Mouse (Mus musculus) splenic B cell, adult 2 months (primary cell): ENCODE results near the gene Lgals3bp.

ENCODE experiments used
- DNase-seq: peaks from one replicate; pipeline ENCODE4 v3.0.0-alpha.2; 2011; ENCODE audit warnings: low read depth, low spot score
- H3K27me3 ChIP-seq: 2 replicates; pipeline ENCODE4 v1.6.1; 2012; ENCODE audit warnings: mild to moderate bottlenecking, low read length, moderate library complexity, mixed read lengths; ENCODE audit not compliant: control insufficient read depth, poor library complexity, insufficient read depth, severe bottlenecking
- H3K36me3 ChIP-seq: 2 replicates; pipeline ENCODE4 v1.6.1; 2012; ENCODE audit warnings: mild to moderate bottlenecking, low read length, moderate library complexity, mixed read lengths; ENCODE audit not compliant: control insufficient read depth, poor library complexity, insufficient read depth, severe bottlenecking

Gene Lgals3bp

DNA sequence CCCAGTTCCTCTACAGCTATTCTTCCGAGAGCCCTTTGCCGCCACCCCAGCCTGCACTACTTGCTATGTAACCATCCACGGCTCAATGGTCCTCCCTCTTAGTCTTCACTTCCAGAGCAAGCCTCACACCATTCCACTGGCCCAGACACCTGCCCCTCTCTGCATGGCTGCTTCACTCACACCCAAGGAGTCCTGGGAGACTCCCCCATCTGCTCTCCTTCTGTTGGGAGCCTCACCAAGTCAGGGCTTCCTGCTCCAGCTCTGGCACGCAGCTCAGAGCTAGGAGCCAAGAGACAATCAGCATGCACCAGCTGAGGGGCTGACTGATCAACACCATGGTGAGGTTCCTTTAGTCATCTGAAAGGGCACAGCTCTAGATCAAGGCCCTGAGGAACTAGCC, 11.2 kb upstream of the Lgals3bp start:
- no peaks in the 10 kb centered on the region for H3K27me3 ChIP-seq
- DNase-seq, result no peak
- H3K36me3 ChIP-seq, result peaks cover 6% of the 10 kb centered on the region

DNA sequence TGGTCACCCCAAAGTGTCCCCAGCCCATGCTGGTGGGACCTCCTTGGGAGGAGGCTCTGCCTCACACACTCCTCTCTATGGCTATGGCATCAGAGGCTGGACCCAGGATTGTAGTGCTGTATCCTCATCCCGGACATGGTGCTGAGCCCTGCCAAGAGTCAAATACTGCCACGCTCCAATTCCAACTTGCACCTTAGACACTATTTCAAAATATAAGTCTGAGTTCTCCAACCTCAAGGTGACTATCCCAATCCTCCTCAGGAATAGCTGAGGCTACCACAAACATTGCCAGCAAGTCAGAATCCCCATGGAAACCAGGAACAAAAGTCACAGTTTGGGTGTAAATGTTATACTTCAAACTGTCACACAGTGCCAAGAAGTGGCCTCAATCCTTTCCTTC, 10.7 kb upstream of the Lgals3bp start:
- no peak for DNase-seq
- Histone ChIP-seq H3K27me3 (no peaks in the 10 kb centered on the region), H3K36me3 (peaks cover 6% of the 10 kb centered on the region)

DNA sequence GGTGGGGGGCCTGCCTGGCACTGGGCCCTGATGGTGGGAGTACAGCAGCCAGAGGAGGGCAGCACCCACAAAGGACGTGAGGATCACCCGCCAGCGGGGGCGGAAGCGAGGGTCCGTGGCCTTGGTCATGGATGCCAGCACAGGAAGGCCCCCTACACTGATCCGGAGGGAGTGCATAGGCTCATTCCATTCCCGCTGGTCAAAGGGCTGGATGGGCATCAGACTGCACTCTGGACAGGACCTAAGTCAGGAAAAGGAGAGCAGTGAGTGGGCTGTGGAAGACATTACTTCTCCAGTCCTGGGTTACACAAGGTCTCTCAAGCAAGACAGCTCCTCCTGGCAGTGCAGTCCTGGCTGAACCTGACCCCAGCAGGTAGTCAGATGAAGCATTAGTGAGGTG, 9.4 kb upstream of the Lgals3bp start:
- no peaks in the 10 kb centered on the region for H3K27me3 ChIP-seq
- DNase-seq, result no peak
- peaks cover 8% of the 10 kb centered on the region for H3K36me3 ChIP-seq

DNA sequence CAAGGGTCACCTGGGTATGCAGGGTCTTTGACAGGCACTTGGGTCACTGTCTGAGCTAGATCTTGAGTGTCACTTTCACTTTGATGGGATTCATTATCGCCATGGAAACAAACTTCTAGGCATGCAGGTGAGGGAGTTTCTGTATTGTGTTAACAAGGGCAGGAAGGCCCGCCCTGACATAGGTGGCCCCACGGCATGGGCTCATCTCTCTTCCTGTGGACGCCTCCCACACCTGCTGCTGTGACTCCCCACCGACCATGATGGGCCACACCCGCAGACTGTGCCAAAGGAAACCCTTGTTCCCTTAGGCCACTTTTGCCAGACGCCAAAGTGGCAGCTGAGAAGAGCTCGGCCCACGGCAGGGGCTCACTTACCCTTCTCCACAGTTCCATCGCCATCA, 8.6 kb upstream of the Lgals3bp start:
- no peaks in the 10 kb centered on the region for H3K27me3 ChIP-seq
- no peak for DNase-seq
- peaks cover 8% of the 10 kb centered on the region for H3K36me3 ChIP-seq

DNA sequence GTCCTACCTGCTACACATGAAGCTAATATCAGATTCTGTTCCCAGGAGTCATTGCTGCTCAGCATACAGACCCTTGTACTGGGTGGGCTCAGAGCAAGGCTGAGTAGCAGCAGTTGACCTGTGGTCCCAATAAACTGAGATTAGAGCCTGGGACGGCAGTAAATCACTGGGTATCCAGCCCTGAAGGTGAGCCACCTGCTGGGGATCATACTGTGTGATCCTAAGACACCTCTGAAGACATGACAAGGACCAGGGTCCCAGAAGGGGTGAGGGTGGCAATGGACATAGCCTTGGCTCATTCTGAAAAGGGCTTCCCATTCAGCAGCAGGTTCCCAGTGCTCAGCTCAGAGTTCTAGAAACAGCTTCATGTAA, 8.2 kb upstream of the Lgals3bp start:
- no peak for DNase-seq
- H3K27me3 ChIP-seq, result no peaks in the 10 kb centered on the region
- H3K36me3 ChIP-seq, result peaks cover 4% of the 10 kb centered on the region

DNA sequence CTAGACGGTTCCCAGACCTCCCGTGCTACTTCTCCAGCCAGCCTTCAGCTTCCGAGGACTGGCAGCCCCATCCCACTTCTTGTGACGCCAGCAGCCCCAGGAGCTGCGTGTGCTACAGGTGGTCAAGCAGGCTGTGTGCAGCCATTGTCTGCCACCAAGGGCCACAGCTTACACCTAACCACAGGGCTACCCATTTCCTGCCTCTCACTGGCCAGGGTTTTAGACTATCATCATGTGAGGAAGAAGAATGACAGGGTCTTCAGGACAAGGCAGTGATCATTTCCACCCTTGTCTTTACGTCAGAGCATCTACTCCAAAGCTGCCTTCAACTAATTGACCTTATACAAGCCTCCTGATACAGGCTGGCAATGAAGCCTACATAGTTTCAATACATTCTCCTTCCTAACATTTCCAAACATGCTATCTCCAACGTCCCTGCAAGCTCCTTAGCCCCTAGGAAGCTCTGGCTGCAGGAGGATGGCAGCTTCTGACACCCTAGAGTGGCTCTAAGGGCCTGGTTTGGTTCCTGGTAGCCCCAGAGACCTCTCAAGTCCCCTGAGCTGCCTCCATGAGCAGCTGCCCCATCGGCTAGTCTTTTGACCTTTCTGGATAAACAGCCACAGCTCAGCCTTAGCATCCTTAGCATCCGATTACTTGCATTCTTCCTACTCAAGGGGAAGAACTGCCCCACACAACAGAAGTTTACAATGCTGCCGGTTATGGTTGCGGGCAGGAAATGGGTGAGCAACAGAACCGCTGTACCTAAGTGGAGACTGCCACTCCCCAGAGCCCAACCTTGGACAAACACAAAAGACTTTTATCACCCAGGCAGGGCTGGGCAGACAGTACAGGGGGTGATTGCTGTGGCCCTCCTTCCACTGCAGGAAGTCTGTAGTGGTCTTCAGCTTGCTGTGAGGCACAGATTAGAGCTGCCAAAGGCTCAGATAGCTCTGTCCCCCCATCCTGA, 7.5 kb upstream of the Lgals3bp start:
- H3K36me3 ChIP-seq, result peaks cover 4% of the 10 kb centered on the region; the same call in 1 of the 2 replicates
- no peak for DNase-seq
- H3K27me3 ChIP-seq, result no peaks in the 10 kb centered on the region

DNA sequence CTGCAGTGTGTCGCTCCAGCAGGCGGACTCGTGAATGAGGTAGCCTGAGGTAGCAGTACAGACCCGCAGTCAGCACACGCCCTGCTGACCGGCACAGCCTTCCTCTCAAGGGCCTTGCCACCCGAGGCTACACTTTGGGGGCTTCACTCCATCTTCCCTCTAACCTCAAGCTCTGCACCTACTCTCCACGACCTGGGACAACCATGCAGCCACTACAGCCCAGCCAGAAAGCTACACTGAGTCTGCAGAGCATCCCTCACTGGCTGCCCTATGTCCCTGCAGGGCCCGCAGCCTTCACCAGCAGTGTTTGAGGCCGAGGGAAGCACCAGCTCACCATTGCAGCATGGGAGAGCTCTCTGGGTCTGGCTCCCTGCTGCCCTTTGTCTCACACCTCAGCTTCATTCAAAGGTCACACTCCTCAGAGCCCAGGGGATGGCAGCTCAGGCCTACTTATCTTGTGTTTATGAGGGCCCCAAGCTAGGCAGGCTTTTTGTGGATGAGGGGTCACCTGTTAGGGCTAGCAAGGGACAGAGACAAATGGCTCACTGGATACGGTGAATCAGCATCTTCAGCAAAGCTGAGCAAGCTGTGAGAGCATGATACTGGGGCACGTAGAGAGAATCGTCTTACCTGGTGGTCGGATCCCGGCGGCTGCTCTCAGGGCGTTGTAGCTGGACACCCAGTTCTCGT, 6.3 kb upstream of the Lgals3bp start:
- Histone ChIP-seq H3K36me3 (peaks cover 4% of the 10 kb centered on the region; the same call in 1 of the 2 replicates), H3K27me3 (no peaks in the 10 kb centered on the region)
- no peak for DNase-seq

DNA sequence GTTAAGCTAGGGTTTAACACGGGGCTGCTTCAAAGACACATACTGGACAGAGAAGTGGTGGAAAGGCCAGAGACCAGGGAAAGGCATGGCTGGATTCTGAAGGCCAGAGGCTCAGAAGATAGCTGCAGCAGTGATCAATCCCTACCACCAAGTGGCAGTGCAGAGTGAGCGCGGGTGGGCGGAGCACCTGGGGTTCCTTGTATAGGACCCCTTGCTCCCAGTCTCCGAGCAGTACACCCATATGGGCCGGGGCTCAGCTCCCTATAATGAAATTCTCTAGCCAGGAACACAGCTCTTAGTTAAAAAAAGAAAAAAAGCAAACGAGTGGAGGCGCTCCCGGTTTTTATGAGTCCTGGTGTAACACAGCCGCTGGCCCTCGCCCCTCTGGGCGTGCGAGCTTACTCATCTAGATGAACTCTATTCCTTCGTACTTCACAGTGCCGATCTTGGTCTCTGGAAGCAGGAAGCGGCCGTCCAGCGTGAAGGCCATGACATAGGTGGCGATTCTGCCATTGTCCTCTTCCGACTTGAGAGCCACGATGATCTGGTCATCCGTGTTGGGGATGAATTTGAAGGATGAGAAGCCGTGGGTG, 5.5 kb upstream of the Lgals3bp start:
- DNase-seq, result no peak
- H3K36me3 ChIP-seq, result peaks cover 4% of the 10 kb centered on the region; the same call in 1 of the 2 replicates
- H3K27me3 ChIP-seq, result no peaks in the 10 kb centered on the region

DNA sequence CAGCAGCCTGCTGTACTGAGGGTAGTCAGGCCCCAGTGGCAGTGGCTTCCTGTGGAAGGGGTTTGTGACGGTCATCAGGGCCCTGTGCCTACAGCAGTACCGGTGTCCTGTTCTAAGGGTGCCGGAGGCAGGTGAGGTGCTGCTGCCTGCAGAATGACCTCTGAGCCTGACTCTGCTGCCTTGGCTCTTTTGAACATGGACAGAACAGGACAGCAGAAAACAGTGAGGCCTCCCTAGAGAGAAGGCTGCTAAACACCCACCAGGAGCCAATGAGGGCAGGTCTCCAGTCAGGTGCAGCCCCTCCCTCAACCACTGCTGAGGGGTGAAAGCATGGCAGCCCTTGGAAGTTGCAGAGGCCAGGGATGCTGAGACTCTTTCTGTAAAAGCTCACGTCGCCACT, 4.6 kb upstream of the Lgals3bp start:
- no peak for DNase-seq
- peaks cover 4% of the 10 kb centered on the region; the same call in 1 of the 2 replicates for H3K36me3 ChIP-seq
- H3K27me3 ChIP-seq, result no peaks in the 10 kb centered on the region

DNA sequence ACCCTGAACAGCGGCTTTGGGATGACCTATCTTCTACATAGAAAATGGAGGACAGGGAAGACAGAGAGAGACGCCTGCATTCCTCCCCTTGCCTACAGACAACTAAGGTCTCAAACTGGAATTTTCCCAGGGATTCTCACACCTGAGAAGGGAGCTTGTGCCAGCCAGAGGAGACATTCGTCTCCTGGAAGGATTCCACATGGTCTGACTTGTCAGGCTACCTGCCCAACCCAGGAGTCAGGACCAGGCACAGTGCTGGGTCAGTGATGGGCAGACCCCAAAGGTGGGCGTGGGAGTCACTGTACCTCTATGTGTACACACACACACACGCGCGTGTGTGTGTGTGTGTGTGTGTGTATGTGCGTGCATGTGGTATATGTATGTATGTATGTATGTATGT, 3.4 kb upstream of the Lgals3bp start:
- Histone ChIP-seq H3K36me3 (peaks cover 2% of the 10 kb centered on the region; the same call in 1 of the 2 replicates), H3K27me3 (no peaks in the 10 kb centered on the region)
- no peak for DNase-seq

DNA sequence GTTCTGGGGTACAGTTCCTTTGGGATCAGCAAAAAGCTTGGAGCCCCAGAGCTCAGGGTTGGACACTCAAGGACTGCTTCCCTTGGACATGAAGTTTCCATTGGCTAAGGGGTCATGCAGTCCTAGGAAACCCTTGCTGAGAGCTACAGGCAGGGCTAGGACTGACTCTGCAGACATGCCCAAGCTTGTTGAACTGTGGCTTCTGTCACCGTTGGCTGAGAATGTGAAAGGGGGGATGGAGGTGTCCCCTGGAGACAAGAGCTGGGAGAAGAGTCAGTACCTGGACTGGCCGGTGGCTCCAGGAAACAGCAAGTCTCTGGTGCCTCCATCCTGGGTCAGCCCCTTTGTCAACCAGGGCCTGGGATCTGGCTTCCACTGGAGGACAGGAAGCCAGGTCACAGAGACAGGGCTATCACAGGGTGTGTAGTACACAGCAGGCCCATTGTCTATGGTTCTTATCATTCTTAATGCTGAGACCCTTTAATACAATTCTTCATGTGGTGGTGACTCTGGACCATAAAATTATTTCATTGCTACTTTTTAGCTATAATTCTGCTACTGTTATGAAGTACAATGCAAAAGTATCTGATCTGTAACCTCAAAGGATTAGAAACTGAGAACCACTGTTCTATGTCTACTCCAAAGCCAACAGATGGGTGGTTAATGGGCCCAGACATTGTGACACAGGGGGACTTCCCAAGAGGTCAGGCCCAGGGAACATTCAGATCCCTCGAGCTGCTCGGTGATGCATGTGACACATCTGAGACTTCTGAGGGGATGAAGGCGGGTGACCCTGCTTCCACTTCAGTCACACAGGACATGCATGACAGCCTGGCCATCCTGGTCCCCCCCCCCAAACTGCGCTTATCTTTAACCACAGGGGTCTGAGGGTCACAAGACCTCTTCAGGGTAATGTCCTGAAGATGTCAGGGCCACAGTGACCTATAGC, 2.3 kb upstream of the Lgals3bp start:
- Histone ChIP-seq H3K36me3 (peaks cover 2% of the 10 kb centered on the region; the same call in 1 of the 2 replicates), H3K27me3 (no peaks in the 10 kb centered on the region)
- peak; percentile 55 for DNase-seq

DNA sequence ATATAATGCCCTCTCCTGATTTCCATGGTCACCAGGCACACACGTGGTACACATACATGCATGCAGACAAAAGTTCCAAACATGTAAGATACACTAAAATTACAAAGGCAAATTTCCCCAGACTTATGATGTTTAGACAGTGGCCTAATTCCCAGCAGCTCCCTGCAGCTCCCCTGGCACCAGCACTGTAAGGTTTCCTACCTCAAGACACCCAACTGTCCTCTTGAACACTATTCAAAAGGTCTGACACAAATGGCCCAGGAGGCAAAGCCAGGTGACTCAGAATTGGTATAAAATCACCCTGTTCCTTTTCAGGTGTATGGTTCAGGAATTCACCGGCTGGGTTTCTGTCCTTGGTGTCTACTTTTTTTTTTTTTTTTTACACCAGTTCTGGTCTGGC, 1.3 kb upstream of the Lgals3bp start:
- DNase-seq, result no peak
- no peaks in the 10 kb centered on the region for H3K27me3 ChIP-seq
- peaks cover 2% of the 10 kb centered on the region; the same call in 1 of the 2 replicates for H3K36me3 ChIP-seq

DNA sequence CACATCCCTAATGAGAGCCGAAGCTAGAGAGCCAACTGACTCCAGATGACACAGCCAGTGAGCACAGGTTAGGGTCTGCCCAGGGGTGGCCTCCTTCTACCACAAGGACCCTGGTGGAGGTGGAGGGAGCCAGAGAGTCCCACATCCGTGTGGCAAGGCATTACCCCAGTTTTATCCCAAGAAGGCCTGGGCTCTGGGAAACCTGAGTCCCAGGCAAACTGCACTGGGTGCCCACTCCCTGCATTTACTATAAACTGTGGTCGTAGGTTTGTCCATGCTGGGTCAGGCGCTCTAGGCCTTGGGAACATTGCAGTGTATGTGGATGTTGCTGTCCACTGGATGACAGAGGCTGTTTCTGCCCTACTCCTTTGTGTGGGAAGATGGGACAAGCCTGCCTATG, 697 bp downstream of the Lgals3bp start:
- Histone ChIP-seq H3K27me3 (no peaks in the 10 kb centered on the region), H3K36me3 (no peaks in the 10 kb centered on the region; the same call in 1 of the 2 replicates)
- DNase-seq, result no peak

DNA sequence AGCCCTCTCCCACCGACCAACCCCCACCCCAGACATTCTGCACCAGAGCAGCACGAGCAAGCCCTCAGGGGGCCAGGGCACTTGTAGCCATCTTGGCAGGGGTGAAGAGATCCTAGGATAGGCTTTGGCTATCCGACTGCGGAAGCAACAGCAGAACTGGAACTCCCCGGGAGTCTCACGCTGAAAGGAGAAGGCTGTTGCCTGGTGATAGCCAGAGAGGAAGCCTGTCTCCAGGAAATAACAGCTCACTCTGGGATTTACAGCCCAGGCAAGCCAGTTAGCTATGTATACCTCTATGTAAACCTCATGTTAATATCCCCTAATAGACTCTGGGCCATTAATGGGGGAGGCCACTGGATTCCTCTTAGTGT, 1.3 kb downstream of the Lgals3bp start:
- Histone ChIP-seq H3K27me3 (no peaks in the 10 kb centered on the region), H3K36me3 (no peaks in the 10 kb centered on the region; the same call in 1 of the 2 replicates)
- no peak for DNase-seq
